Mouse (Mus musculus): ENCODE data around the gene Armc10.
"Not testable (repeated sequence)": the region's sequence is repeated elsewhere in the genome, so short reads cannot be mapped to it uniquely, and the experiment has no call there.

Gene Armc10

DNA sequence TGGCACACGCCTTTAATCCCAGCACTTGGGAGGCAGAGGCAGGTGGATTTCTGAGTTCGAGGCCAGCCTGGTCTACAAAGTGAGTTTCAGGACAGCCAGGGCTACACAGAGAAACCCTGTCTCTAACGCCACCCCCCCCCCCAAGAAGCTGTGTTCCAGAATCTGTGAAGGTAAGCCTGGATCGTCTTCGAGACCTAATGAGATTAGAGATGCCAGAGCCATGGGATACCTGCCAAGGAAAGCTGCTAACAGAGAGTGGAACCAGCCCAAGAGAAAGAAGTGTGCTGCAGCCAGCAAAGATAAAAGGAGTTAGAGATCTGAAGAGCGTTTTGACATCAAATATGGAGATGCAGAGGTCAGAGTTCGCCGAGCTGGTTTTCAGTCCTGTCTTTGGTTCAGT, 62.4 kb downstream of the Armc10 start:
- DNase-seq, result not testable (repeated sequence)
